Mouse (Mus musculus) liver, embryonic 11.5 days (tissue): ENCODE results near the gene Tcta. TPM values are rescaled to one million over a fixed set of nuclear protein-coding genes. Genes with fewer than 3 reads are reported as not detected.
"Not testable (repeated sequence)": the region's sequence is repeated elsewhere in the genome, so short reads cannot be mapped to it uniquely, and the experiment has no call there.

ENCODE experiments used
- ATAC-seq: fragments of 200-750 bp; cut with Nextera tagmentation; replicated peaks from 2 replicates; pipeline ENCODE4 v1.8.0; 2017; ENCODE audit warnings: moderate number of reproducible peaks, mild to moderate bottlenecking, moderate TSS enrichment, moderate library complexity; ENCODE audit not compliant: low FRiP score
- DNase-seq: peaks from one replicate; pipeline ENCODE4 v3.0.0-alpha.2; 2017; ENCODE audit warnings: low spot score
- H3K27ac ChIP-seq: fragments of 300-500 bp; sonication (generic); 2 replicates; pipeline ENCODE4 v1.5.1; 2014; ENCODE audit warnings: mild to moderate bottlenecking, low read depth, low read length, control low read depth
- H3K27me3 ChIP-seq: fragments of 300-500 bp; sonication (generic); replicated peaks from 2 replicates; pipeline ENCODE4 v1.6.1; 2014; ENCODE audit warnings: low read length, mixed read lengths; ENCODE audit not compliant: control insufficient read depth, insufficient read depth
- H3K36me3 ChIP-seq: fragments of 300-500 bp; sonication (generic); 2 replicates; pipeline ENCODE4 v1.6.1; 2014; ENCODE audit warnings: mild to moderate bottlenecking, low read length, moderate library complexity, mixed read lengths; ENCODE audit not compliant: control insufficient read depth, insufficient read depth
- H3K4me1 ChIP-seq: fragments of 300-500 bp; sonication (generic); replicated peaks from 2 replicates; pipeline ENCODE4 v1.6.1; 2014; ENCODE audit warnings: low read length, mixed read lengths; ENCODE audit not compliant: control insufficient read depth, insufficient read depth
- H3K4me2 ChIP-seq: fragments of 300-500 bp; sonication (generic); 2 replicates; pipeline ENCODE4 v1.6.1; 2014; ENCODE audit warnings: mild to moderate bottlenecking, control low read depth, moderate library complexity
- H3K4me3 ChIP-seq: fragments of 300-500 bp; sonication (generic); 2 replicates; pipeline ENCODE4 v1.5.1; 2014; ENCODE audit warnings: low read depth, low read length, control low read depth
- H3K9ac ChIP-seq: fragments of 300-500 bp; sonication (generic); 2 replicates; pipeline ENCODE4 v1.6.1; 2014; ENCODE audit warnings: low read depth, low read length, control low read depth
- H3K9me3 ChIP-seq: fragments of 300-500 bp; sonication (generic); 2 replicates; pipeline ENCODE4 v1.6.1; 2016; ENCODE audit warnings: low read length, inconsistent platforms, mixed read lengths; ENCODE audit not compliant: control insufficient read depth
- WGBS: fragments of 180-500 bp; shearing (Covaris S2); extraction: QIAGEN DNeasy Blood & Tissue Kit; methylation state at CpG from one replicate; pipeline ENCODE4 v1.1.7; 2014; 5-methylcytosine and 5-hydroxymethylcytosine counted together
- polyA plus RNA-seq: library from polyadenylated mRNA; unstranded; fragments of >200 nt; fragmentation: Nextera tagmentation; extraction: Ambion mirVana; gene quantifications from 2 replicates; pipeline ENCODE4 v1.2.1, GENCODE M21; 2014

The Tcta gene
- polyA plus RNA-seq, 1 experiment from 2014 or later = 14.9 TPM

DNA sequence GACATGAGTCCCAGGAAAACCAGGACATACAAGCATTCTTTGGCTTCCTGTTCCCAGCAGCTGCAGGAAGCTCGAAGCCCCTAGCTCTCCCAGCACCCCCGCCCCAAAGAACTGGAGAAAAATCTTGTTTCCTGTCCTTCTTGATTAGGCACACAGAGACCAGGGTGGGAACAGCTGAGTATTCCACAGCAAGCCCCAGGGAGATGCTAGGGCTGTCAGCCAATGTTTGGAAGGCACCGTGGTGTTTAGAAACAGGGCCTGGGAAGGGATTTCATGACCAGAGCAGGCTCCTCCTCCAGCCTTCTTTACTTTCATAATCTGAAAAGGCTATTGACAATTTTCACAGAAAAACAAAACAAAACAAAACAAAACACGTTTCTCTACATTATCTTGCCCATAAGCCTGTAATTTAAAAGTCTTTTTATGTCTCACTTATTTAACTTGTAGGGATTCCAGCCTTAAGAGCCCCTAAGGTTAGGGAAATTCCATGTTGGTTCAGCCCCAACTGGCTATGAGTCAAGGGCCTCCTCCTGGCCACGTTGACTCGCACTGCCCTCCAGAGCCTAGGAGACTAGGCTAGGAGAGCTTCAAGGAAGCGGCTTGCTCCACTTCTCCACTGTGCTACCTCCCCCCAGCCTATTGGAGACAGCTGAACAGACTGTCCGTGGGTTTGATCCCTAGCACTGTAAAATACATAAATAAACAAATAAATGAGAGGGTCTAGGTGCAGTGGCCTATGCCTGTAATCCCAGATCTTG is 25.7 kb downstream of the Tcta start:
- H3K27ac ChIP-seq = no peak overlapping the region
- WGBS = 32% methylated on average over 8 of the region's 8 CpGs
- no peak for ATAC-seq
- no peaks in the 10 kb centered on the region for H3K36me3 ChIP-seq
- no peaks in the 10 kb centered on the region for H3K9me3 ChIP-seq
- H3K4me1 ChIP-seq = no peaks in the 10 kb centered on the region
- no peak for DNase-seq
- H3K4me3 ChIP-seq = no peak overlapping the region
- no peaks in the 10 kb centered on the region for H3K27me3 ChIP-seq
- no peak overlapping the region for H3K9ac ChIP-seq
- no peak overlapping the region for H3K4me2 ChIP-seq

DNA sequence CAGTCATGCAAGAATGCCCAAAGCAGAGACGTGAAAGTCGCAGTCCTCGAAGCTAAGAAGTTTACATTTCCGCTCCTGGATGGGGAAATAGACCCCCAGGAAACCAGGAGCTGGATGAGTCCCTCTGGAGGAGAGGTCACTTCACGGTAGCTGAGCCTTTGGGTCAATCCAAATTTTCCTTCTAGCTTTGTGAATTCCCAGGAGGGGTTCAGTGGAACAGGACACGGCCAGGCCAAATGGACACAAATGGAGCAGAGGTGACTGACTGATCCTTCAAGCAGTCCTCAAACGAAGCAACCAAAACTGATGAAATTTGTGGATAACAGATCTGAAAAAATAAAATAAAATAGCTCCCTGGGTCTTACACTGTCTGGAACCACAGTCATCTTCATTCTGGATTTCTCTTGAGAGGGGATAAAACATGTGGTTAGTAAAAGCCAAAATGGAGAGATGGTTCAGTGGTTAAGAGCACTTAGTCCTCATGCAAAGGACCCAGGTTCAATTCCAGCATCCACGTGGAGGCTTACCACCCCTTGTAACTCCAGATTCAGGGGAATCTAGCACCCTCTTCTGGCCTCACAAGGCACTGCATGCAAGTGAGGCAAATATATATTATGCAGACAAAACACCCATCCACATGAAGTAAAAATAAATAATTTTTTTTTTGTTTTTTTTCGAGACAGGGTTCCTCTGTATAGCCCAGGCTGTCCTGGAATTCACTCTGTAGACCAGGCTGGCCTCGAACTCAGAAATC is 27.1 kb downstream of the Tcta start:
- WGBS = 67% methylated on average over 10 of the region's 10 CpGs
- H3K4me1 ChIP-seq = no peaks in the 10 kb centered on the region

DNA sequence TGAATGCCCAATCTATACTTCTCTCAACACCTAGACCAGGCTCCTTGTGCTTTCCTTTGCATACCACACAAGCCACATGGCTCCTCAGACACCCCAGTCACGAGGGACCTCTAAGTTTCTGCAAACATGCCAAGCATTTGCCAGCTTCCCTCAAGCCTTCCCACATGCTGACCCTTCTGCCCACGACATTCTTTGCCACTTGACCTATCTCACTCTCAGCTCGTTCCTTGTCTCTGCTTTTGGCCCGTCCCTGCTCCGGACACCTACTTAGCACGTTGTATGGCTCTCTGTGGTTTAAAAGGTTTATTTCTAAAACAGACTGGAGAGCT is 30.7 kb downstream of the Tcta start:
- H3K4me2 ChIP-seq = no peak overlapping the region
- no peak overlapping the region for H3K9ac ChIP-seq
- no peak for ATAC-seq
- no peak overlapping the region for H3K4me3 ChIP-seq
- H3K27ac ChIP-seq = no peak overlapping the region
- no peaks in the 10 kb centered on the region for H3K36me3 ChIP-seq
- no peaks in the 10 kb centered on the region for H3K4me1 ChIP-seq
- DNase-seq = no peak
- no peaks in the 10 kb centered on the region for H3K9me3 ChIP-seq
- H3K27me3 ChIP-seq = no peaks in the 10 kb centered on the region
- WGBS = 50% methylated on average over 6 of the region's 6 CpGs

More for the DNA sequence above, 27.1 kb downstream of the Tcta start:
- DNase-seq (no peak), ATAC-seq (no peak)
- H3K36me3 ChIP-seq = no peaks in the 10 kb centered on the region
- no peak overlapping the region for H3K27ac ChIP-seq
- H3K4me3 ChIP-seq = no peak overlapping the region
- no peaks in the 10 kb centered on the region for H3K27me3 ChIP-seq
- H3K9ac ChIP-seq = no peak overlapping the region
- no peaks in the 10 kb centered on the region for H3K9me3 ChIP-seq
- H3K4me2 ChIP-seq = no peak overlapping the region

- no peak overlapping the region for H3K27ac ChIP-seq
- ATAC-seq = no peak
Measured at GRCm38 (mm10) chr9:108274476-108275330, 31.3 kb downstream of the Tcta start.

DNA sequence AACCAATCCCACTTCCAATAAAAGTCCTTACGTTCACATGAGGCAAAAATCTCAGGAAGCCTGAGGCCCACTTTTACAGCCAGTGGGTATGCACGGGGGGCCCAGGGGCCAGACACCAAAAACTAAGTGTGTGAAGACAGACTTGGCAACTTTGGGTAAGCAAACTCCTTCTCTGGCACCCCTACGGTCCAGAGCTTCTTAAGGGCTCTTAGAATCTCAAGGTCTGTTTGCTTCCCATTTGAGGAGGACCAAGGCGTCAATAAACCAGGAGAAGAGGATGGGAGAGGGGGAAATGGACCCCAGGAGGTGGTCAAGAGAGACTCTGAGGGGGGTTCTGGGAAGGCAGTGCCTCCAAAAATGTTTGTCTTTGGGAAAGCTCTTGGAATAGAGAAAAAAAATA is 32.5 kb downstream of the Tcta start:
- Histone ChIP-seq H3K27ac (no peak overlapping the region), H3K4me2 (no peak overlapping the region), H3K27me3 (no peaks in the 10 kb centered on the region), H3K4me1 (no peaks in the 10 kb centered on the region), H3K4me3 (no peak overlapping the region), H3K9me3 (no peaks in the 10 kb centered on the region), H3K9ac (no peak overlapping the region), H3K36me3 (no peaks in the 10 kb centered on the region)
- WGBS = 75% methylated on average over 4 of the region's 4 CpGs
- DNase-seq = no peak
- ATAC-seq = no peak

More at GRCm38 (mm10) chr9:108274476-108275330, 31.3 kb downstream of the Tcta start:
- no peaks in the 10 kb centered on the region for H3K36me3 ChIP-seq
- H3K9me3 ChIP-seq = no peaks in the 10 kb centered on the region
- no peaks in the 10 kb centered on the region for H3K4me1 ChIP-seq
- DNase-seq = no peak
- 65% methylated on average over 5 of the region's 5 CpGs for WGBS
- no peak overlapping the region for H3K4me3 ChIP-seq
- H3K9ac ChIP-seq = no peak overlapping the region
- no peaks in the 10 kb centered on the region for H3K27me3 ChIP-seq
- no peak overlapping the region for H3K4me2 ChIP-seq

- WGBS = 51% methylated on average over 5 of the region's 5 CpGs
- Histone ChIP-seq H3K4me2 (no peak overlapping the region), H3K36me3 (no peaks in the 10 kb centered on the region), H3K4me3 (no peak overlapping the region), H3K4me1 (no peaks in the 10 kb centered on the region), H3K27me3 (no peaks in the 10 kb centered on the region), H3K27ac (no peak overlapping the region), H3K9me3 (no peaks in the 10 kb centered on the region), H3K9ac (no peak overlapping the region)
- no peak for ATAC-seq
- no peak for DNase-seq
Measured at GRCm38 (mm10) chr9:108272691-108273090, 33.3 kb downstream of the Tcta start.

GRCm38 (mm10) chr9:108271941-108272340 is 34.0 kb downstream of the Tcta start:
- H3K4me1 ChIP-seq = no peaks in the 10 kb centered on the region
- no peak overlapping the region for H3K4me3 ChIP-seq
- H3K27me3 ChIP-seq = no peaks in the 10 kb centered on the region
- H3K9me3 ChIP-seq = no peaks in the 10 kb centered on the region
- 30% methylated on average over 2 of the region's 2 CpGs for WGBS
- no peak overlapping the region for H3K9ac ChIP-seq
- DNase-seq = no peak
- no peak overlapping the region for H3K4me2 ChIP-seq
- ATAC-seq = no peak
- H3K36me3 ChIP-seq = no peaks in the 10 kb centered on the region
- no peak overlapping the region for H3K27ac ChIP-seq

GRCm38 (mm10) chr9:108268701-108269100 is 37.3 kb downstream of the Tcta start:
- DNase-seq, ATAC-seq, H3K9me3 ChIP-seq, H3K36me3 ChIP-seq, H3K27me3 ChIP-seq, H3K4me2 ChIP-seq, H3K27ac ChIP-seq, H3K9ac ChIP-seq, H3K4me1 ChIP-seq, H3K4me3 ChIP-seq: not testable (repeated sequence)
- WGBS = 74% methylated on average over 6 of the region's 7 CpGs
